Mouse (Mus musculus) WW6 (cell line): Measurements from ENCODE around the gene Hps6.
A peak's percentile ranks its signal among the peaks of the same experiment; 100 is the strongest.

Experiments used
- DNase-seq: peaks from one replicate; pipeline ENCODE4 v3.0.0-alpha.2; 2013; ENCODE audit warnings: low read depth, low spot score

The Hps6 gene

DNA sequence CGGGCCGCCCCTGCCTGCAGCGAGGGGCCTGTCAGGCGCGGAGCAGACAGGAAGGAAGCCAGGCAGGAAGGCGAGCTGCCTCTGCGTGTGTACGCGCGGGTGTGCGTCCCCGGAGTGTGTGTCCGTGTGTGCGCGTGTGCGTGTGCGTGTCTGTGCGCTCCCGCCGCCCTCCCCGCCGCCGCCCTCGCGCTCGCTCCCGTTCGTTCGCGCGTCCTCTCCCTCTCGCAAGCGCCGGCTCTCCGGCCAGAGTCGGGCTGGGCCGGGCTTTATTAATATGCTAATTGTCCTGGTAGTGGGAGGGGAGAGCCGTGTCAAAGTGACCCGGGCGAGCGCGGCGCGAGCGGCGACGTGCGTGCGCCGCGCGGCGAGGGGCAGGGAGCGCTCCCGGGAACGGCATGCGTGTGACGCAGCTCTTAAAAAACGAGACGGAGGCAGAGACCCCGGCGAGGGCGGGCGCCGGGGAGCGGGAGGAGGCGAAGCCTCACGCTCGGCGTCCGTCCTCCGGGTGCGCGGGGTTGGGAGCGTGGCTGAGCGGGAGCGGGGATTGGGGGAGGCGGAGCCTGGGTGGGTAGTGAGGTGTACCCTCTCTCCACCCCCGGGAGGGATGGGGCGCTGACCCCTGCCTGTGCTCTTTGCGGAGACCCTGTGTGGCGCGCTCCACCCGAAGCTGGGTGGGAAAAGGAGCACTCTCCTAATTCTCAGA is 41.8 kb downstream of the Hps6 start, which contains the start of gene Ldb1:
Gene Ldb1 (minus strand): TSS at position 222 of the 703 bp plus-strand sequence.
- DNase-seq: peak; percentile 76

- DNase-seq: peak; percentile 53
These were observed 42.5 kb downstream of the Hps6 start for GRCm38 (mm10) chr19:46045696-46046311.

DNA sequence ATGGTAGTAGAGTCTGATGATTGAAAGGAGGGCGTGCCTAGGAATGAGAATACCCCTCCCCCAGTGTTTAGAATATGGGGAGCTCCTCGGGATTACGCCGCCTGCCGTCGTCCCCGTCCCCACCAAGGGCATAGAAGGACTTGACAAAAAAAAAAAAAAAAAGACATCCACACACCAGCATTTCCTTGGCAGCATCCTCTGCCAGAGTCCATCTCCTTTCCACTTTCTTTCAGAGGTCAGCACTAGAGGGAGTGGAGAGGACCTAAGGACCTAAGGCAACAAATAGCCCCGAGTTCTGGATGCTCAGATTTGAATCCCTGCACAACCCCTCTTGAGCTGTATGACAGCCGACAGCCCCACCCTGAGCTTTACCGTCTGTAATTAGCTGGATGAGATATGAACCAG is 43.3 kb downstream of the Hps6 start:
- DNase-seq: no peak

- no peak for DNase-seq
These were observed 44.1 kb downstream of the Hps6 start for GRCm38 (mm10) chr19:46047426-46047825.

GRCm38 (mm10) chr19:46049129-46049528 is 45.8 kb downstream of the Hps6 start:
- no peak for DNase-seq

DNA sequence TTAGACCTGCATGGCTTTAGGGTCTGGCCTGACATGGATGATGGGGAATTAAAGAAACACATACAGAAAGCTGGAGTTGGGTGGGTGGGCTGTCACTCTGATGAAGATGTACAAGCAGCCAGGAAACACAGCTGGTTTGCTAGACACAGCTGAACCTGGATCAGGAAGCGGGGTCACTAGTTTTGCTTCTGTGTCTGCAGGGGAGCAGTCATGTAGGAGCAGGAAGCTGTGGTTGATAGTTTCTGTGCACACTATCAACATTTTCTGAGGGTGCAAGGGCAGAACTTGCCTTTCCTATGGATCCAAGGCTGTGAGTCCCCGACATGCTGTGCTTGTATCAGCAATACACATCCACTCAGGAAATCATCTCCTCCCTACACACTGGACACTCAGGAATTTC is 47.2 kb downstream of the Hps6 start:
- no peak for DNase-seq
